Comparison of ENCODE assay signal across 9 mouse cellular contexts in genomic region chr5:103692531-103693040, GRCm38 (mm10). TPM values are rescaled to one million over a fixed set of nuclear protein-coding genes. Genes with fewer than 3 reads are reported as not detected.
DNase-seq lines count a peak whose midpoint lies in the region; ATAC-seq and TF ChIP-seq lines count a peak whose summit lies in the region.
"Had no signal": no experiment of that assay in that cellular context is flagged by ENCODE, and none has a peak within 500 bp of the region (broad histone marks: within the 10 kb centered on the region; RNA-seq: fewer than 3 reads in every experiment).

No protein-coding gene starts in this region.

- peak overlapping the region; percentile 89 for H3K27ac ChIP-seq in kidney, adult 2 months (ENCODE audit: insufficient read depth, low read depth, low read length)
- no peak overlapping the region for H3K27ac ChIP-seq in midbrain, embryonic 14.5 days (replicated peaks; ENCODE audit: low read depth, low read length)

- no peaks in the 10 kb centered on the region for H3K9me3 ChIP-seq in midbrain, embryonic 14.5 days (ENCODE audit: control insufficient read depth, low read length)

- no peak for TF ChIP-seq POLR2A in kidney, adult 2 months (IDR thresholded peaks at IDR 0.05; ENCODE audit: low read depth, low read length)

- peak overlapping the region; percentile 46; the same call in 1 of the 2 replicates for H3K9ac ChIP-seq in midbrain, embryonic 14.5 days (replicated peaks; ENCODE audit: low read length)

- peak overlapping the region; percentile 93 for H3K4me3 ChIP-seq in kidney, adult 2 months (ENCODE audit: insufficient read depth, low read depth, low read length)
- H3K4me3 ChIP-seq in midbrain, embryonic 14.5 days (replicated peaks; ENCODE audit: low read depth, low read length): peak overlapping the region; percentile 48

- peak; percentile 62 for DNase-seq in kidney, adult 2 months
- no peak for DNase-seq in kidney, postnatal 10 days
- DNase-seq in R1 (ENCODE audit: low read depth, low spot score): peak; percentile 58
- peak; percentile 42 to 60 for DNase-seq in kidney, postnatal 36 days
- DNase-seq in midbrain, embryonic 14.5 days: peak; percentile 38
- no peak for DNase-seq in cerebellum, adult 8-10 months
- no peak for DNase-seq in thymus, postnatal 36 days

- peaks cover 2% of the 10 kb centered on the region; the same call in 1 of the 2 replicates for H3K4me1 ChIP-seq in kidney, adult 2 months (ENCODE audit: control insufficient read depth, insufficient read depth, low read length)
- H3K4me1 ChIP-seq in midbrain, embryonic 14.5 days (ENCODE audit: control insufficient read depth, insufficient read depth, low read length): peaks cover 17% of the 10 kb centered on the region

- no peaks in the 10 kb centered on the region for H3K36me3 ChIP-seq in kidney, adult 2 months (ENCODE audit: control insufficient read depth, insufficient read depth, low read length)
- no peaks in the 10 kb centered on the region for H3K36me3 ChIP-seq in midbrain, embryonic 14.5 days (ENCODE audit: control insufficient read depth, insufficient read depth, low read length)

- under 1% methylated on average over 34 of the region's 34 CpGs for WGBS in kidney, adult 2 months
- WGBS in midbrain, embryonic 14.5 days: 0% methylated on average over 34 of the region's 34 CpGs

- peak overlapping the region; percentile 99 for H3K4me2 ChIP-seq in midbrain, embryonic 14.5 days (ENCODE audit: low read length)

- no peaks in the 10 kb centered on the region for H3K27me3 ChIP-seq in kidney, adult 2 months (replicated peaks; ENCODE audit: control insufficient read depth, insufficient read depth, low read length)
- H3K27me3 ChIP-seq in midbrain, embryonic 14.5 days (ENCODE audit: control insufficient read depth, insufficient read depth, low read length): peaks cover 18% of the 10 kb centered on the region

- ATAC-seq in granulocyte monocyte progenitor cell, adult 5-6 weeks (replicated peaks; ENCODE audit: poor library complexity, severe bottlenecking): peak; percentile 4
- ATAC-seq in midbrain, embryonic 14.5 days (ENCODE audit: low FRiP score, low TSS enrichment): peak; percentile 51; the same call in 1 of the 2 replicates

- TF ChIP-seq CTCF in kidney, adult 2 months (conservative IDR thresholded peaks at IDR 0.05; ENCODE audit: insufficient read depth, insufficient read length, low read depth, low read length): no peak

RNA-seq across cellular contexts. Expression of gene Aff1, which starts 0.4 kb away (rescaled TPM):
- 13.2 and 16.8 TPM in 2 replicates for polyA plus RNA-seq in kidney, adult 2 months (2012; rRNA removed)
- 93.5 and 127 TPM in 2 replicates for total RNA-seq in granulocyte monocyte progenitor cell, adult 5-6 weeks (2014; fragmentation: Nextera tagmentation)
- 36.1 and 37.4 TPM in 2 replicates for total RNA-seq in granulocyte monocyte progenitor cell, adult 5-6 weeks (2017)
- polyA plus RNA-seq in midbrain, embryonic 14.5 days (2014; fragmentation: Nextera tagmentation; extraction: Ambion mirVana): 1.5 and 2.6 TPM in 2 replicates

RNA-seq across cellular contexts. Expression of gene 1700016H13Rik, which starts 36.8 kb away (rescaled TPM):
- polyA plus RNA-seq in kidney, adult 2 months (2012; rRNA removed): 0.15 TPM in 1 of 2 replicates, not detected in the other
- total RNA-seq in granulocyte monocyte progenitor cell, adult 5-6 weeks (2014; fragmentation: Nextera tagmentation): not detected in 2 replicates
- total RNA-seq in granulocyte monocyte progenitor cell, adult 5-6 weeks (2017): 0.93 TPM in 1 of 2 replicates, not detected in the other
- 0.29 TPM in 1 of 2 replicates, not detected in the other for polyA plus RNA-seq in midbrain, embryonic 14.5 days (2014; fragmentation: Nextera tagmentation; extraction: Ambion mirVana)
- total RNA-seq: neutrophil, adult 5-6 weeks had no signal

Comparison
In these comparisons a context has a peak if more than half of its experiments do, and no peak if none do; other contexts are left out.
1. DNase-seq: peak in kidney, adult 2 months (single experiment), R1 (single experiment), kidney, postnatal 36 days (2 of 2) and midbrain, embryonic 14.5 days (single experiment); none in kidney, postnatal 10 days (single experiment), cerebellum, adult 8-10 months (single experiment) and thymus, postnatal 36 days (0 of 2).